Mouse (Mus musculus) forebrain, embryonic 13.5 days (tissue): ENCODE data around the gene Ly6g6f. TPM values are rescaled to one million over a fixed set of nuclear protein-coding genes. Genes with fewer than 3 reads are reported as not detected.
"Not testable (repeated sequence)": the region's sequence is repeated elsewhere in the genome, so short reads cannot be mapped to it uniquely, and the experiment has no call there.

ENCODE experiments used
- ATAC-seq: fragments of 200-750 bp; cut with Nextera tagmentation; 2 replicates; pipeline ENCODE4 v1.8.0; 2017
- H3K27ac ChIP-seq: fragments of 300-500 bp; sonication (generic); 2 replicates; pipeline ENCODE4 v1.5.1; 2015; ENCODE audit warnings: inconsistent platforms, mild to moderate bottlenecking, moderate library complexity
- H3K27me3 ChIP-seq: fragments of 300-500 bp; sonication (generic); 2 replicates; pipeline ENCODE4 v1.6.1; 2015; ENCODE audit warnings: mild to moderate bottlenecking, inconsistent platforms
- H3K36me3 ChIP-seq: fragments of 300-500 bp; sonication (generic); 2 replicates; pipeline ENCODE4 v1.6.1; 2015; ENCODE audit warnings: mild to moderate bottlenecking, inconsistent platforms; ENCODE audit not compliant: poor library complexity, severe bottlenecking
- H3K4me1 ChIP-seq: fragments of 300-500 bp; sonication (generic); 2 replicates; pipeline ENCODE4 v1.6.1; 2015; ENCODE audit warnings: inconsistent platforms
- H3K4me2 ChIP-seq: fragments of 300-500 bp; sonication (generic); 2 replicates; pipeline ENCODE4 v1.6.1; 2015; ENCODE audit warnings: inconsistent platforms, mild to moderate bottlenecking, moderate library complexity
- H3K4me3 ChIP-seq: fragments of 300-500 bp; sonication (generic); 2 replicates; pipeline ENCODE4 v1.5.1; 2015; ENCODE audit warnings: mild to moderate bottlenecking, inconsistent platforms
- H3K9ac ChIP-seq: fragments of 300-500 bp; sonication (generic); 2 replicates; pipeline ENCODE4 v1.6.1; 2015; ENCODE audit warnings: mild to moderate bottlenecking, inconsistent platforms
- H3K9me3 ChIP-seq: fragments of 300-500 bp; sonication (generic); replicated peaks from 2 replicates; pipeline ENCODE4 v1.6.1; 2016; ENCODE audit warnings: inconsistent platforms
- WGBS: fragments of 180-500 bp; shearing (Covaris S2); methylation state at CpG from one replicate; pipeline ENCODE4 v1.1.7; 2015; 5-methylcytosine and 5-hydroxymethylcytosine counted together
- polyA plus RNA-seq: library from polyadenylated mRNA; unstranded; fragments of >200 nt; fragmentation: Nextera tagmentation; extraction: Ambion mirVana; gene quantifications from 2 replicates; pipeline ENCODE4 v1.2.1, GENCODE M21; 2015

Ly6g6f gene
- polyA plus RNA-seq, 1 experiment from 2014 or later, result 0.25 TPM

DNA sequence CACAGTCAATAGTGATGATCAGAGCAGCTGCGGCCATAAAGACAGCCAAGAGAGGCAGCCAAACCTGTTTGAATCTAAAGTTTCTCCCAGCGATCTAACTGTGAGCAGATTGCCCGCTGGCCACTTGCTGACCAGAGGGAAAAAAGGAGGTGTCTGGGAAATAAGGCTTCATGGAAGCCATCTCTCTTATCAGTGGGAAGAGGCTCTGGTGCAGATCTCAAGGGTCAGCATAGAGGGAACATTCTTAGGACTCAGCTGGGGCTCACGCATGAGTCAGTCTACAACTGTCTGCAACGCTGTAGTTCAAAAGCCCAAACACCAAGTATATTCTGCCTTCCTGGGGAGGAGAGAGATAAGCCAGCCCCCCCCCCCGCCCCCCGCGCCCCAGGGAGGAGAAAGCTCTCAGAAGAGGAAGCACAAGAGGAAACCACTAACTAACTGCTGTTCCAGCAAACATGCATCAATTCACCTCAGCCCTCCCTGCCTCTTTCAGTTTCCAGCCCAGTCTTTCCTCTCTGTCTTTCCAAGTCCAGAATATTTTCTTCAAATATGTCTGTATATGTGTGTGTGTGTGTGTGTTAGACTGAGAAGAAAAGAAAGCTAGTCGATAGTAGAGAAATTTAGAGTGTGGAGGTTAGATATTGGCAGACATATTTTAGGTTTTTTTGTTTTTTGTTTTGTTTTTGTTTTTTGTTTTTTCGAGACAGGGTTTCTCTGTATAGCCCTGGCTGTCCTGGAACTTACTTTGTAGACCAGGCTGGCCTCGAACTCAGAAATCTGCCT is 37.1 kb downstream of the Ly6g6f start:
- peaks cover 56% of the 10 kb centered on the region for H3K4me1 ChIP-seq
- ATAC-seq, result no peak
- H3K27me3 ChIP-seq, result no peaks in the 10 kb centered on the region
- 47% methylated on average over 11 of the region's 11 CpGs for WGBS
- no peak overlapping the region for H3K4me3 ChIP-seq
- H3K4me2 ChIP-seq, result 0 out of 2 replicates have a peak overlapping the region, but pooled peaks have one; percentile 7
- no peak overlapping the region for H3K9ac ChIP-seq
- no peaks in the 10 kb centered on the region for H3K9me3 ChIP-seq
- H3K36me3 ChIP-seq, result peaks cover 11% of the 10 kb centered on the region
- H3K27ac ChIP-seq, result peak overlapping the region; percentile 35

GRCm38 (mm10) chr17:35047688-35048087 is 37.7 kb downstream of the Ly6g6f start:
- ATAC-seq, result no peak
- H3K36me3 ChIP-seq, result peaks cover 5% of the 10 kb centered on the region
- WGBS, result 61% methylated on average over 1 of the region's 1 CpGs
- no peaks in the 10 kb centered on the region for H3K27me3 ChIP-seq
- H3K9ac ChIP-seq, result no peak overlapping the region
- H3K9me3 ChIP-seq, result no peaks in the 10 kb centered on the region
- no peak overlapping the region for H3K4me3 ChIP-seq
- H3K27ac ChIP-seq, result peak overlapping the region; percentile 35
- 0 out of 2 replicates have a peak overlapping the region, but pooled peaks have one; percentile 7 for H3K4me2 ChIP-seq
- H3K4me1 ChIP-seq, result peaks cover 56% of the 10 kb centered on the region

DNA sequence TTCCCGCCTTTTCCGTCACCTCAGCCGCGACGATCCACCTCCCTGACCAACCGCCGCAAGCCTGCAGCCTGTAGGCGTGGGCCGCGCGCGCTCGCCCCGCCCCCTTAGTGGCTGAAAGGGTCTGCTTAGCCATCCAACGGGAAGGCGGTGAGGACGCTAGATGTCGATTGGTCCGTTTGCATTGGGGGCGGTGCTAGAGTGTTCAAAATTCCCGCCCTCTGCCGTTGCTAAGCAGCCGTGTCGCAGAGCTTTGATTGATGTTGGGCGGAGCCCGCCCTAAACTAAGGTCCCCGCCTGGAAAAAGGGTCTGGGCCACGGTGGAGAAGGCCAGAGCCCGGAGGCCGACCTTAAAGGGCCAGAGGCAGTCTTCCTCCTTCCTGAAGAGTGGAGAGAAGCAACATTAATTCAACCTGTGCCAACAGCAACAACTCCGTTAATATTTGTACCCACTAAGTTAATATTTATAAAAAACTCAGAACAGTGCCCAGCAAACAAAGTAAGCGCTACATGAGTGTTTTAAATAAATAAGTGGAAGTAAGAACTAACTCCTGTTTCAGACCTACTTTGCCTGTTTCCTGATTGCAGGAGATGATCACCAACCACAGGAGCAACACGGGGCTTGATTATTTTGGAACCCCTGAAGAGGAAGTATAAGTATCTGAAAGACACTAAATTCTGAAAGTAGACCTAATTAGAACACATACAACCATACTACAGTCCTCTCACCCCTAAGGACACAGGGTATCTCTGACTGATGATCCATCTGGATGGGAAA is 38.5 kb downstream of the Ly6g6f start, which contains the start of gene Msh5:
Gene Msh5 (minus strand): TSS at position 65 of the 775 bp plus-strand sequence.
- H3K4me1 ChIP-seq, result peaks cover 49% of the 10 kb centered on the region
- WGBS, result 3% methylated on average over 33 of the region's 33 CpGs
- ATAC-seq, result peak; percentile 98

GRCm38 (mm10) chr17:35045807-35046680 is 39.4 kb downstream of the Ly6g6f start:
- WGBS, result 8% methylated on average over 37 of the region's 48 CpGs
- Histone ChIP-seq H3K36me3 (no peaks in the 10 kb centered on the region), H3K4me2 (peak overlapping the region; percentile 97), H3K4me3 (peak overlapping the region; percentile 57), H3K9ac (peak overlapping the region; percentile 88), H3K27me3 (no peaks in the 10 kb centered on the region), H3K27ac (peak overlapping the region; percentile 80), H3K4me1 (peaks cover 41% of the 10 kb centered on the region), H3K9me3 (no peaks in the 10 kb centered on the region)
- peak; percentile 80 for ATAC-seq

More for the DNA sequence above, 38.5 kb downstream of the Ly6g6f start, which contains the start of gene Msh5:
- Histone ChIP-seq H3K36me3 (no peaks in the 10 kb centered on the region), H3K27ac (peak within 1 kb of the TSS; percentile 80), H3K9me3 (no peaks in the 10 kb centered on the region), H3K9ac (peak within 1 kb of the TSS; percentile 88), H3K27me3 (no peaks in the 10 kb centered on the region), H3K4me3 (peak within 1 kb of the TSS; percentile 57), H3K4me2 (peak within 1 kb of the TSS; percentile 97)

GRCm38 (mm10) chr17:35044904-35045806 is 40.3 kb downstream of the Ly6g6f start:
- H3K27me3 ChIP-seq, result no peaks in the 10 kb centered on the region
- peak overlapping the region; percentile 57 for H3K4me3 ChIP-seq
- no peak for ATAC-seq
- no peak overlapping the region for H3K27ac ChIP-seq
- WGBS, result 87% methylated on average over 7 of the region's 7 CpGs
- H3K4me1 ChIP-seq, result peaks cover 40% of the 10 kb centered on the region
- H3K9ac ChIP-seq, result peak overlapping the region; percentile 88
- no peaks in the 10 kb centered on the region for H3K9me3 ChIP-seq
- no peaks in the 10 kb centered on the region for H3K36me3 ChIP-seq
- peak overlapping the region; percentile 97 for H3K4me2 ChIP-seq

DNA sequence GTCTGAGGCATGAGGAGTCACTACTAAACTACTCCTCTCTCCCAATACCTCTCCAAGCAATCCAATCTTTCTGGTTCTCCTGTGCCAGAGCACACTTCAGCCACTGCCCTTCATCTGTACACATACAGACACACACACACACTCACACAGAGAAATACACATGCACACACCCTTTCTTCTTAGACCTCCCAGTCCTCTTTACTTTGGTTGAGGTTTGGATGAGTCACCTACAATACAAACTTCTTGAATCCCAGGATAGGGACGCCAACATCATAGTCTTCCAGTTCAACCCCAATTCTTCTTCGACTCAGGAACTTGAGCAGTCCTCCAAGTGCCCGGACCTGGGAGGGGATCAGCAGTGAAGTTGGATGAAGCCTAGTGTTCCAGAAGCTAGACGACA is 41.6 kb downstream of the Ly6g6f start:
- H3K36me3 ChIP-seq, result no peaks in the 10 kb centered on the region
- no peak overlapping the region for H3K4me3 ChIP-seq
- no peaks in the 10 kb centered on the region for H3K9me3 ChIP-seq
- H3K27me3 ChIP-seq, result no peaks in the 10 kb centered on the region
- H3K4me1 ChIP-seq, result peaks cover 26% of the 10 kb centered on the region
- ATAC-seq, result no peak
- no peak overlapping the region for H3K4me2 ChIP-seq
- no peak overlapping the region for H3K9ac ChIP-seq
- H3K27ac ChIP-seq, result no peak overlapping the region
- 92% methylated on average over 4 of the region's 4 CpGs for WGBS

GRCm38 (mm10) chr17:35039121-35039873 is 46.1 kb downstream of the Ly6g6f start:
- H3K4me3 ChIP-seq, result no peak overlapping the region
- H3K9me3 ChIP-seq, result no peaks in the 10 kb centered on the region
- no peaks in the 10 kb centered on the region for H3K4me1 ChIP-seq
- H3K36me3 ChIP-seq, result no peaks in the 10 kb centered on the region
- ATAC-seq, result no peak
- H3K27me3 ChIP-seq, result no peaks in the 10 kb centered on the region
- H3K9ac ChIP-seq, result no peak overlapping the region
- no peak overlapping the region for H3K4me2 ChIP-seq
- no peak overlapping the region for H3K27ac ChIP-seq
- 87% methylated on average over 11 of the region's 11 CpGs for WGBS

DNA sequence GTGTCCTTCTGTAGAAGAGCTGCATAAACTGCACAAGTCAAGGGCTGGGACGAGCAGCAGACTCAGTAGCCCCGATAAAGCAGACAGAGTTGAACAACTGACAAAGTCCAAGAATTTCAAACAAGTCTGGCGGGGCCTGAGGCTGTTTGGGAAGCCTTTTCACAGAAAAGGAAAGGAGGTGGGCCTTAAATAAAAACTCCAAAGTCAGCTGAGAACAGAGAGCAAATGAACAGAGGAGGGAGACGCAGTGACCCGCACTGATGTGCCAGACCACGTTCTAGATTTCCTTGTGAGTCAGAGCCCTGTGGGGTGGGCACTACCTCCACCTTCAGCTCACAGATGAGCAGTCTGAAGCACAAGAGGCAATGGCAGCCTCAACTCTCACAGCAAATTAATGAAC is 50.5 kb downstream of the Ly6g6f start:
- no peak for ATAC-seq
- H3K36me3 ChIP-seq, result no peaks in the 10 kb centered on the region
- H3K4me1 ChIP-seq, result peaks cover 2% of the 10 kb centered on the region
- H3K9me3 ChIP-seq, result no peaks in the 10 kb centered on the region
- no peak overlapping the region for H3K27ac ChIP-seq
- no peak overlapping the region for H3K4me2 ChIP-seq
- no peak overlapping the region for H3K4me3 ChIP-seq
- 79% methylated on average over 6 of the region's 6 CpGs for WGBS
- H3K27me3 ChIP-seq, result no peaks in the 10 kb centered on the region
- no peak overlapping the region for H3K9ac ChIP-seq

DNA sequence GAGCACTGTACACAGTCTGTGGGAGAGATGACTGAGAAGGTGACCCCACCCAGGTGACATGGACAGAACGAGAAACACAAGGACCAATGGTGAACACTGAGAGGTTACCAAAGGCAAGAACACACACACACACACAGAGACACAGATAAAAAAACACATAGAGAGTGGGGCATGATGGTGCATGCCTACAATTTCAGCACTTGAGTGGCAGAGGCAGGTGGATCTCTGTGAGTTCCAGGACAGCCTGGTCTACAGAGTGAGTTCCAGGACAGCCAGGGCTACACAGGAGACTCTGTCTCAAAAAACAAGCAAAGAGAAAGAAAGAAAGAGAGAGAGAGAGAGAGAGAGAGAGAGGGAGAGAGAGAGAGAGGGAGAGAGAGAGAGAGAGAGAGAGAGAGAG is 51.7 kb downstream of the Ly6g6f start:
- not testable (repeated sequence) for H3K4me2 ChIP-seq, H3K36me3 ChIP-seq, H3K4me1 ChIP-seq, H3K9me3 ChIP-seq, H3K4me3 ChIP-seq, H3K9ac ChIP-seq, ATAC-seq, H3K27ac ChIP-seq, H3K27me3 ChIP-seq
- WGBS, result 59% methylated on average over 1 of the region's 1 CpGs

DNA sequence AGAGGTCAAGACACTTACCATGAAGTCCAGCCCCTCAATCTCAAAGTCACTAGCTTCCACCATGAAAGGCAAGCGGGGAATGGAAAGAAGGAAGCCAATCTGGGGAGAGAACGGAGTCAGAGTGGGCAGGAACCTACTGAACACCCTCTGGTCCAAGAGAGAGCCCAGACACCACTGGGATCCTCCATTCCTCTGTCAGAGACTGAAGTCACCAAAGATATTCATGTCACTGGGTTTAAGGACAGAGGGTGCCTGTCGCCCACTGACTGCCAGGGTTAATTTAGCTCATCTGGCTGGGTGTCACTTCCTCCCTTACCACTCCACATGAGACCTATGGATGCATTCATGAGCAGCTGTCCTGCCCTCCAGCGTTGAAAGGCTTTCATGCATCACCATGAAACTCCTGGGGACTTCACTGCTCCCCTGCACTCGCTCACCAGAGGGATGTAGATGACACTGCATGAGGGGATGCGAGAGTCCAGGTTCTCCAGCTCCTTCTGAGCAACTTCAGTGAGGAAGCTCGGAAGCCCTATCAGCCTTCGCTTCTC is 53.0 kb downstream of the Ly6g6f start:
- Histone ChIP-seq H3K4me3 (no peak overlapping the region), H3K9me3 (no peaks in the 10 kb centered on the region), H3K9ac (no peak overlapping the region), H3K36me3 (no peaks in the 10 kb centered on the region), H3K4me1 (peaks cover 22% of the 10 kb centered on the region), H3K4me2 (no peak overlapping the region), H3K27ac (no peak overlapping the region), H3K27me3 (0 out of 2 replicates have a peak, but pooled peaks cover 4% of the 10 kb centered on the region)
- 82% methylated on average over 8 of the region's 8 CpGs for WGBS
- ATAC-seq, result no peak
